Mouse (Mus musculus): ENCODE data around the gene Dmrtc1a. TPM values are rescaled to one million over a fixed set of nuclear protein-coding genes. Genes with fewer than 3 reads are reported as not detected.
"Not testable (repeated sequence)": the region's sequence is repeated elsewhere in the genome, so short reads cannot be mapped to it uniquely, and the experiment has no call there.

The Dmrtc1a gene
- 0.30 and 0.58 TPM in 2 replicates for polyA plus RNA-seq (2016; fragmentation: Nextera tagmentation; extraction: Ambion mirVana)

GRCm38 (mm10) chrX:102908587-102908986 lies at the start of gene Dmrtc1a, which contains the start of gene 1700011M02Rik:
Dmrtc1a (minus strand) TSS chrX:102908687.
1700011M02Rik (plus strand) TSS chrX:102908905.
- H3K27ac ChIP-seq; H3K4me1 ChIP-seq (replicated peaks); H3K4me3 ChIP-seq; H3K36me3 ChIP-seq; DNase-seq (ENCODE audit: low spot score); H3K9me3 ChIP-seq: not testable (repeated sequence)
- peaks cover 51% of the 10 kb centered on the region for H3K27me3 ChIP-seq (ENCODE audit: insufficient read depth, poor library complexity, severe bottlenecking)
- WGBS, result 81% methylated on average over 8 of the region's 9 CpGs

DNA sequence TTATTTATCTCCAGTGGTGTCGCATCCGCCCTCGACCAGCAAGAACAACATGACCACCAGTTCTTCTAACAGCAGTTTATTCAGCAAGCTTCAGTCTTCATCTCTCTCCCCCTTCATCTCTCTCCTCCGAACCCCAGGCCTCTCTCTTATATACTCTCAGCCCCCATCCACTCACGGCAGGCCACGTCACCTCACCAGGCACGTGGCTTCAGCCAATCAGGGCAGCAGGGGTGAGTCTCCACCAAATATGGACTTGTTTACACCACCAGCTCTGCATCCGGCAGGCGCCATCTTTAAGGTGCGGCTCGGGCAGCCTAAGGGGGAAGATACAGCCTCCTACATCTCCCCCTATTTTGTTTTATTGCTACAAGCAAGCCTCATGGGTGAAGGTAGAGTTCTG lies 41.6 kb upstream of the Dmrtc1a start:
- H3K36me3 ChIP-seq; DNase-seq (ENCODE audit: low spot score); H3K4me3 ChIP-seq; H3K27ac ChIP-seq; H3K9me3 ChIP-seq; H3K4me1 ChIP-seq (replicated peaks): not testable (repeated sequence)
- H3K27me3 ChIP-seq (ENCODE audit: insufficient read depth, poor library complexity, severe bottlenecking), result peaks cover 36% of the 10 kb centered on the region
- 91% methylated on average over 11 of the region's 11 CpGs for WGBS

DNA sequence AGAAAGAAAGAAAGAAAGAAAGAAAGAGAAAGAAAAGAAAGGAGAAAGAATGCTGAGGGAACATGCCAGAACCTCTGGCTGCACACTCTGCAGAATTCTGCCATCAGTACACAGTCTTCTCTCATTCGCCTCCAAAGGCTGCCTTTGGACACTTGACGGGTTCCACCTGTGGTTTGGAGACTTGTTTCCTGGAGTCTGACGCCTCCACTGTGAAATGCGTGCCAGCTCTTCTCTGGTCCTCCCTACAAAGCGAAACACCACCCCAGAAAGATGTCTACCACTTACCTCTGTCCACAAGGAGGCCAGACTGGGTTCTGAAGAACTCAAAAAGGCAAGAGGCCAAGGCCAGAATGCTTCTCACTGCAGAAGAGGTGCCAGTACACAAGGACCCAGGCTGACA lies 28.3 kb upstream of the Dmrtc1a start:
- H3K4me3 ChIP-seq, result no peak overlapping the region
- peaks cover 47% of the 10 kb centered on the region for H3K27me3 ChIP-seq (ENCODE audit: insufficient read depth, poor library complexity, severe bottlenecking)
- no peak overlapping the region for H3K27ac ChIP-seq
- H3K9me3 ChIP-seq, result no peaks in the 10 kb centered on the region
- no peaks in the 10 kb centered on the region for H3K36me3 ChIP-seq
- DNase-seq (ENCODE audit: low spot score), result no peak
- H3K4me1 ChIP-seq (replicated peaks), result peaks cover 4% of the 10 kb centered on the region; the same call in 1 of the 2 replicates
- WGBS, result 74% methylated on average over 5 of the region's 5 CpGs

DNA sequence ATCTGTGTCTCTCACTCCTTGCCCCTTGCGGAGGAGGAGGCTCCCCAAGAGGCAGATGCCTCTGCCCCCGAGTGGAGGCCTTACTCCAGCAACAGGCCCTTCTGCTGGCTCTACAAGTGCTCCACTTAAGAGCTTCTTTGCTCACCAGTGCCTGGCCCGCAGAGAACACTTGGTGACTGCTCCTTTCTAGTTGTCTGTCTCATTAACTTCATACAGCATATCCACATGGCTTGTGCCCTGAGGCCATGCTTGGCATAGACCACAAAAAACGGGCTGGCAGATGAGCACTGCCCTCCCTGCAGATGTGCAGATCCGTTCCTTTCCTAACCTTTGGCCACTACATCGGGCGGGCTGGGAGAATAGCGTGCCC lies 25.9 kb upstream of the Dmrtc1a start:
- peak overlapping the region; percentile 84; the same call in 1 of the 2 replicates for H3K27ac ChIP-seq
- peaks cover 48% of the 10 kb centered on the region for H3K27me3 ChIP-seq (ENCODE audit: insufficient read depth, poor library complexity, severe bottlenecking)
- WGBS, result 67% methylated on average over 8 of the region's 8 CpGs
- H3K4me1 ChIP-seq (replicated peaks), result peaks cover 4% of the 10 kb centered on the region; the same call in 1 of the 2 replicates
- peak overlapping the region; percentile 67; the same call in 1 of the 2 replicates for H3K4me3 ChIP-seq
- H3K9me3 ChIP-seq, result no peaks in the 10 kb centered on the region
- no peaks in the 10 kb centered on the region for H3K36me3 ChIP-seq
- DNase-seq (ENCODE audit: low spot score), result no peak

DNA sequence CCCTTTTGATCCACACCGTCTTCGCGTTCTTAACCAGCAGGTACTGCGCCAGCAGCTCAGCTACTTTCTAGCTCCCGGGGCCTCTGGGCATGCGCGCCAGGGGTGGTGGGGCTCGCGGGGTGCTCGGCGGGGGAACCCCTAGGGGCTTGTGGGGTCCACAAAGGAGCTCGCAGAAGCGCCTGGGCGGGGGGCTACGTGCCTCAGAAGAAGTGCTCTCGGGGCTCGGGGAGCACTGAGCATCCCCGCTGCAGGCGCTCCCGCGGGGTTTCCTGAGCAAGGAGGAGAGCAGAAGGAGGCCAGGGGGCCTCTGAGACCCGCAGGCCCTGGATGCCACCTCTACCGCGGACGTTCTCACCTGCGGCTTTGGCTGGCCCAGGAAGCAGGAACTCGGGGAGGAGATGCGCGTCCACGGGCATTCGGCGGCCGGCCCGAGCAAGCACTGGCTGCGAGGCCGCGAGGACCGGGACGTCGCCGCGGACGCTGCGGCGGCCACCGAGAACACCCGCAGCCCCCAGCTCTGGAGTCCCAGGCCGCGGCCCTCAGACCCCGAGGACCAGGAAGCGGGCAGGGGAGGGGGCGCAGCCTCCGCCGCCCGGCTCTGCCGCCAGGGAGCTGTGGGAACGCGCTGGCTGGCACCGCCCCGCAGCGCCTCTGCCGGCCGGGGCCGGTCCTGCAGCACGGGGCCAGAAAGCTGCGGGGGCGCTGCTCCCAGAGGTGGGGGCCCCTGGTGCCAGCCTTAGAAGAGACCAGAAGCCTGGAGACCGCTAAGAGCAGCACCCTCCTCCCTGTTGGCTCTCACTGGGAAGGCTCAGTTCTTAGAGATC lies 25.3 kb upstream of the Dmrtc1a start:
- H3K27me3 ChIP-seq (ENCODE audit: insufficient read depth, poor library complexity, severe bottlenecking), result peaks cover 52% of the 10 kb centered on the region
- 18% methylated on average over 57 of the region's 68 CpGs for WGBS
- peak overlapping the region; percentile 84 for H3K27ac ChIP-seq
- DNase-seq (ENCODE audit: low spot score), result peak; percentile 59
- peaks cover 4% of the 10 kb centered on the region; the same call in 1 of the 2 replicates for H3K4me1 ChIP-seq (replicated peaks)
- peak overlapping the region; percentile 67 for H3K4me3 ChIP-seq
- no peaks in the 10 kb centered on the region for H3K9me3 ChIP-seq
- no peaks in the 10 kb centered on the region for H3K36me3 ChIP-seq

- Histone ChIP-seq H3K36me3 (no peaks in the 10 kb centered on the region), H3K27me3 (ENCODE audit: insufficient read depth, poor library complexity, severe bottlenecking) (peaks cover 57% of the 10 kb centered on the region), H3K4me3 (peak overlapping the region; percentile 67), H3K4me1 (replicated peaks) (peaks cover 4% of the 10 kb centered on the region; the same call in 1 of the 2 replicates), H3K9me3 (no peaks in the 10 kb centered on the region), H3K27ac (peak overlapping the region; percentile 84; the same call in 1 of the 2 replicates)
- 50% methylated on average over 12 of the region's 12 CpGs for WGBS
- DNase-seq (ENCODE audit: low spot score), result no peak
Measured at GRCm38 (mm10) chrX:102932992-102933570, 24.6 kb upstream of the Dmrtc1a start.

DNA sequence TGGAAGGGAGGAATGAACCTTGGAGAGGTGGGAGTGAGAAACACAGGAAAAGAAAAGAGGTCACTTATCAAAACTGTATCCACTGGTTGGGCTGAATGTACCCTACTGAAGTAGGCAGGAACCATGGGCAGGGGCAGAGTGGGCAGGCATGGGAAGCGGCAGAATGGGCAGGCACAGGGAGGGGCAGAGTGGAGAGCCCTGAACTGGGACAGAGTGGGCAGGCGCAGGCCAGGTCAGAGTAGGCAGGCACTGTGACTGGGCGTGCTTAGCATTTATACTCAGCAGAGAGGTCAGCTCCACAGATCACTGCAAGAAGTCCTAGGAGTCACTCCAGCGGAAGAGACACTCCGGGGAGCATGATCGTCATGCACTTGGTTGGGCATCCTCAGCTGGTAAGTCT lies 19.6 kb upstream of the Dmrtc1a start, which contains the start of gene 1700018G05Rik:
1700018G05Rik (plus strand) TSS at position 301 of the 400 bp plus-strand sequence.
- DNase-seq (ENCODE audit: low spot score); H3K4me3 ChIP-seq; H3K9me3 ChIP-seq; H3K4me1 ChIP-seq (replicated peaks); H3K27ac ChIP-seq; H3K36me3 ChIP-seq: not testable (repeated sequence)
- WGBS, result 89% methylated on average over 6 of the region's 6 CpGs
- H3K27me3 ChIP-seq (ENCODE audit: insufficient read depth, poor library complexity, severe bottlenecking), result peaks cover 23% of the 10 kb centered on the region

- H3K4me3 ChIP-seq; H3K9me3 ChIP-seq; H3K27ac ChIP-seq; H3K4me1 ChIP-seq (replicated peaks); H3K36me3 ChIP-seq: not testable (repeated sequence)
- peak; percentile 10 for DNase-seq (ENCODE audit: low spot score)
- H3K27me3 ChIP-seq (ENCODE audit: insufficient read depth, poor library complexity, severe bottlenecking), result peaks cover 30% of the 10 kb centered on the region
- WGBS, result 32% methylated on average over 4 of the region's 4 CpGs
Measured at GRCm38 (mm10) chrX:102926707-102927106, 18.2 kb upstream of the Dmrtc1a start.

GRCm38 (mm10) chrX:102914823-102915222 lies 6.3 kb upstream of the Dmrtc1a start:
- H3K36me3 ChIP-seq, result not testable (repeated sequence)
- peaks cover 24% of the 10 kb centered on the region for H3K27me3 ChIP-seq (ENCODE audit: insufficient read depth, poor library complexity, severe bottlenecking)
- 84% methylated on average over 1 of the region's 1 CpGs for whole genome bisulfite sequencing

GRCm38 (mm10) chrX:102867871-102868270 lies 40.6 kb downstream of the Dmrtc1a start, which contains the start of gene 1700031F05Rik:
1700031F05Rik (minus strand) TSS chrX:102867971.
- Histone ChIP-seq H3K27me3 (ENCODE audit: insufficient read depth, poor library complexity, severe bottlenecking) (peaks cover 10% of the 10 kb centered on the region), H3K27ac (no peak within 1 kb of the TSS), H3K4me1 (replicated peaks) (no peaks in the 10 kb centered on the region), H3K4me3 (no peak within 1 kb of the TSS), H3K36me3 (no peaks in the 10 kb centered on the region), H3K9me3 (no peaks in the 10 kb centered on the region)
- DNase-seq (ENCODE audit: low spot score), result no peak
- WGBS, result 90% methylated on average over 6 of the region's 6 CpGs

More at GRCm38 (mm10) chrX:102914823-102915222, 6.3 kb upstream of the Dmrtc1a start:
- H3K9me3 ChIP-seq; H3K4me3 ChIP-seq; H3K4me1 ChIP-seq (replicated peaks); H3K27ac ChIP-seq; DNase-seq (ENCODE audit: low spot score): not testable (repeated sequence)

DNA sequence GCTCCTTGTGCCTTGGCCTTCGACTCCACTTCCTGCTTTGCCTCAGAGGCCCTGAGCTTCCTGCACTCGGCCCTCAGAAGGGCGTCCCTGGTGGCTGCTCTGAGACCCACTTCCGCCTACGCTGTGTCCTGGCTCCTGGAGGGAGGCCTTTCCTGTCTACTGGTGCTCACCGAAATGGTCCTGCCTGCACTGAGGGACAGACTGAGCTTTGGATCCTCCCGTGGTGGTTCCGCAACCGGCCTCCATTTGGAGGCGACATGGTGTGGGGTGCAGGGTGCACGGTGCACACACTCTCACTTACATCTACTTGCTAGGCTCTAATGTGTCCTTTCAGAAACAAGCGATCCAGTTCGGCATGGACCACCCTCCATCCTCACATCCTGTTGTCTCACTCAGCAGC lies 54.0 kb downstream of the Dmrtc1a start, which contains the start of gene Dmrtc1c2:
Dmrtc1c2 (minus strand) TSS at position 101 of the 400 bp plus-strand sequence.
- 72% methylated on average over 6 of the region's 13 CpGs for WGBS
- H3K27ac ChIP-seq, result not testable (repeated sequence)

More for the DNA sequence above, 54.0 kb downstream of the Dmrtc1a start, which contains the start of gene Dmrtc1c2:
- H3K36me3 ChIP-seq; H3K9me3 ChIP-seq; H3K4me3 ChIP-seq; H3K27me3 ChIP-seq (ENCODE audit: insufficient read depth, poor library complexity, severe bottlenecking); DNase-seq (ENCODE audit: low spot score); H3K4me1 ChIP-seq (replicated peaks): not testable (repeated sequence)

Measured in hindbrain, embryonic 10.5 days (tissue).